Mouse (Mus musculus): ENCODE results near the gene Chsy1. TPM values are rescaled to one million over a fixed set of nuclear protein-coding genes. Genes with fewer than 3 reads are reported as not detected.

Gene Chsy1
- polyA plus RNA-seq, 1 experiment from 2014 or later = 34.4 TPM

GRCm38 (mm10) chr7:66164427-66165031, 55.2 kb downstream of the Chsy1 start:
- no peak overlapping the region for H3K4me3 ChIP-seq (ENCODE audit: low read depth, low read length)
- ATAC-seq (ENCODE audit: low read depth) = no peak
- peak overlapping the region; percentile 44 for H3K27ac ChIP-seq (replicated peaks; ENCODE audit: low read depth, low read length)
- WGBS = 67% methylated on average over 9 of the region's 9 CpGs
- H3K4me2 ChIP-seq (ENCODE audit: low read depth, low read length) = no peak overlapping the region
- peaks cover 8% of the 10 kb centered on the region; the same call in 1 of the 2 replicates for H3K4me1 ChIP-seq (ENCODE audit: control insufficient read depth, insufficient read depth, low read length)
- DNase-seq (ENCODE audit: low spot score) = no peak
- H3K27me3 ChIP-seq (replicated peaks; ENCODE audit: control insufficient read depth, insufficient read depth, low read length) = no peaks in the 10 kb centered on the region
- H3K36me3 ChIP-seq (ENCODE audit: control insufficient read depth, insufficient read depth, low read length) = no peaks in the 10 kb centered on the region
- no peak overlapping the region for H3K9ac ChIP-seq (ENCODE audit: low read depth, low read length)
- H3K9me3 ChIP-seq (ENCODE audit: control insufficient read depth, low read length) = no peaks in the 10 kb centered on the region

GRCm38 (mm10) chr7:66165036-66165798, 55.9 kb downstream of the Chsy1 start:
- Histone ChIP-seq H3K4me3 (ENCODE audit: low read depth, low read length) (no peak overlapping the region), H3K4me1 (ENCODE audit: control insufficient read depth, insufficient read depth, low read length) (peaks cover 8% of the 10 kb centered on the region; the same call in 1 of the 2 replicates), H3K27ac (replicated peaks; ENCODE audit: low read depth, low read length) (peak overlapping the region; percentile 44), H3K36me3 (ENCODE audit: control insufficient read depth, insufficient read depth, low read length) (no peaks in the 10 kb centered on the region), H3K4me2 (ENCODE audit: low read depth, low read length) (no peak overlapping the region), H3K27me3 (replicated peaks; ENCODE audit: control insufficient read depth, insufficient read depth, low read length) (no peaks in the 10 kb centered on the region), H3K9ac (ENCODE audit: low read depth, low read length) (no peak overlapping the region), H3K9me3 (ENCODE audit: control insufficient read depth, low read length) (no peaks in the 10 kb centered on the region)
- 59% methylated on average over 5 of the region's 5 CpGs for WGBS
- DNase-seq (ENCODE audit: low spot score) (peak; percentile 77), ATAC-seq (ENCODE audit: low read depth) (peak; percentile 88)

DNA sequence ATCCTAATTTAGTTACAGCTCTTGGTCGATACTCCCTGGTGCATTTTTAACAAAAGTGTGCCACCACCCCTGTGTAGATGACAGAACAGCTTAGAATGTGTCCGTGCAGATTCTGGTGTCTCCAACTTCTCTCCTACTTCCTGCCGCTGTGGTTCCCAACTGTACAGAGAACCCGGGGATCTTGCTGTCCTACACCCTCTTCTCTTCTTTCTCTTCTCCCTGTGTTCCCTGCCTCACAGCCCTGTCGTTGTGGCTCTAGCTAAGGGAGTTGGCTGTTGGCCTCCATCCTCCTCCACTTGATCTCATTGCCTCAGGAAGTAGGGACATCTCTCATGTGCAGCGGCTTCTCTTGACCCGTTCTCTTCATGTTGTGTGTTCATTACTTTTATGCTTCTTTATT, 59.6 kb downstream of the Chsy1 start:
- DNase-seq (ENCODE audit: low spot score) (no peak), ATAC-seq (ENCODE audit: low read depth) (no peak)
- Histone ChIP-seq H3K4me3 (ENCODE audit: low read depth, low read length) (no peak overlapping the region), H3K4me1 (ENCODE audit: control insufficient read depth, insufficient read depth, low read length) (peaks cover 8% of the 10 kb centered on the region; the same call in 1 of the 2 replicates), H3K9me3 (ENCODE audit: control insufficient read depth, low read length) (no peaks in the 10 kb centered on the region), H3K4me2 (ENCODE audit: low read depth, low read length) (no peak overlapping the region), H3K27me3 (replicated peaks; ENCODE audit: control insufficient read depth, insufficient read depth, low read length) (no peaks in the 10 kb centered on the region), H3K9ac (ENCODE audit: low read depth, low read length) (no peak overlapping the region), H3K27ac (replicated peaks; ENCODE audit: low read depth, low read length) (no peak overlapping the region), H3K36me3 (ENCODE audit: control insufficient read depth, insufficient read depth, low read length) (peaks cover 34% of the 10 kb centered on the region)
- WGBS = 86% methylated on average over 7 of the region's 7 CpGs

- WGBS = 76% methylated on average over 6 of the region's 6 CpGs
- Histone ChIP-seq H3K4me1 (ENCODE audit: control insufficient read depth, insufficient read depth, low read length) (peaks cover 4% of the 10 kb centered on the region; the same call in 1 of the 2 replicates), H3K9me3 (ENCODE audit: control insufficient read depth, low read length) (no peaks in the 10 kb centered on the region), H3K27me3 (replicated peaks; ENCODE audit: control insufficient read depth, insufficient read depth, low read length) (no peaks in the 10 kb centered on the region), H3K9ac (ENCODE audit: low read depth, low read length) (no peak overlapping the region), H3K27ac (replicated peaks; ENCODE audit: low read depth, low read length) (no peak overlapping the region), H3K4me3 (ENCODE audit: low read depth, low read length) (no peak overlapping the region), H3K36me3 (ENCODE audit: control insufficient read depth, insufficient read depth, low read length) (peaks cover 40% of the 10 kb centered on the region), H3K4me2 (ENCODE audit: low read depth, low read length) (no peak overlapping the region)
- DNase-seq (ENCODE audit: low spot score) = no peak
- no peak for ATAC-seq (ENCODE audit: low read depth)
Observed at GRCm38 (mm10) chr7:66169476-66169875, 60.2 kb downstream of the Chsy1 start.

- Histone ChIP-seq H3K27ac (replicated peaks; ENCODE audit: low read depth, low read length) (no peak overlapping the region), H3K9ac (ENCODE audit: low read depth, low read length) (no peak overlapping the region), H3K4me1 (ENCODE audit: control insufficient read depth, insufficient read depth, low read length) (no peaks in the 10 kb centered on the region), H3K9me3 (ENCODE audit: control insufficient read depth, low read length) (no peaks in the 10 kb centered on the region), H3K27me3 (replicated peaks; ENCODE audit: control insufficient read depth, insufficient read depth, low read length) (no peaks in the 10 kb centered on the region), H3K4me3 (ENCODE audit: low read depth, low read length) (no peak overlapping the region), H3K36me3 (ENCODE audit: control insufficient read depth, insufficient read depth, low read length) (peaks cover 54% of the 10 kb centered on the region), H3K4me2 (ENCODE audit: low read depth, low read length) (no peak overlapping the region)
- ATAC-seq (ENCODE audit: low read depth) = no peak
- WGBS = 96% methylated on average over 27 of the region's 27 CpGs
- DNase-seq (ENCODE audit: low spot score) = no peak
Observed at GRCm38 (mm10) chr7:66170802-66171505, 61.6 kb downstream of the Chsy1 start.

GRCm38 (mm10) chr7:66175738-66176137, 66.4 kb downstream of the Chsy1 start:
- DNase-seq (ENCODE audit: low spot score) = no peak
- no peaks in the 10 kb centered on the region for H3K27me3 ChIP-seq (replicated peaks; ENCODE audit: control insufficient read depth, insufficient read depth, low read length)
- no peak overlapping the region for H3K27ac ChIP-seq (replicated peaks; ENCODE audit: low read depth, low read length)
- ATAC-seq (ENCODE audit: low read depth) = no peak
- peaks cover 5% of the 10 kb centered on the region; the same call in 1 of the 2 replicates for H3K4me1 ChIP-seq (ENCODE audit: control insufficient read depth, insufficient read depth, low read length)
- no peak overlapping the region for H3K4me2 ChIP-seq (ENCODE audit: low read depth, low read length)
- no peak overlapping the region for H3K4me3 ChIP-seq (ENCODE audit: low read depth, low read length)
- no peak overlapping the region for H3K9ac ChIP-seq (ENCODE audit: low read depth, low read length)
- WGBS = 90% methylated on average over 6 of the region's 6 CpGs
- H3K9me3 ChIP-seq (ENCODE audit: control insufficient read depth, low read length) = no peaks in the 10 kb centered on the region
- peaks cover 52% of the 10 kb centered on the region for H3K36me3 ChIP-seq (ENCODE audit: control insufficient read depth, insufficient read depth, low read length)

DNA sequence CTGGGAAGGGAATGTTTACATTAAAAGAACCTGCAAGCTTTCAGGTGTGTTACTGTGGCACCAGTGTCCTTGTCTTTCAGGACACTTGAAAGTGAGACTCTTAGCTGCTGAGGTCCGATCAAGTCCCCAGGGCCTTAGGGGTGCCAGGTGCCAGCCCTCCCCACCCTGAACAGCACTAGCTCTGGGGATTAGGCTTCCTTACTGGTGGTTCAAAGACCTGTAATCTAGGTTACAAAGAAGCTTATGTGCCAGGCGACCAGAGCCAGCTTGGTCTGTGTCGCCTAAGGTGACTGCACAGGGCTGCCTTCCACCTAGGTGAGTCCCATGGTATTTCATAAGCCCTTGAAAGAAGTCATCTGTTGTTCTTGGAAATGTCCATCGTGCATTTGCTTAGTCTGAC, 66.9 kb downstream of the Chsy1 start:
- Histone ChIP-seq H3K36me3 (ENCODE audit: control insufficient read depth, insufficient read depth, low read length) (peaks cover 47% of the 10 kb centered on the region), H3K4me2 (ENCODE audit: low read depth, low read length) (no peak overlapping the region), H3K4me1 (ENCODE audit: control insufficient read depth, insufficient read depth, low read length) (peaks cover 5% of the 10 kb centered on the region; the same call in 1 of the 2 replicates), H3K9ac (ENCODE audit: low read depth, low read length) (no peak overlapping the region), H3K27ac (replicated peaks; ENCODE audit: low read depth, low read length) (no peak overlapping the region), H3K9me3 (ENCODE audit: control insufficient read depth, low read length) (no peaks in the 10 kb centered on the region), H3K4me3 (ENCODE audit: low read depth, low read length) (no peak overlapping the region), H3K27me3 (replicated peaks; ENCODE audit: control insufficient read depth, insufficient read depth, low read length) (no peaks in the 10 kb centered on the region)
- no peak for DNase-seq (ENCODE audit: low spot score)
- 85% methylated on average over 4 of the region's 4 CpGs for WGBS
- no peak for ATAC-seq (ENCODE audit: low read depth)

DNA sequence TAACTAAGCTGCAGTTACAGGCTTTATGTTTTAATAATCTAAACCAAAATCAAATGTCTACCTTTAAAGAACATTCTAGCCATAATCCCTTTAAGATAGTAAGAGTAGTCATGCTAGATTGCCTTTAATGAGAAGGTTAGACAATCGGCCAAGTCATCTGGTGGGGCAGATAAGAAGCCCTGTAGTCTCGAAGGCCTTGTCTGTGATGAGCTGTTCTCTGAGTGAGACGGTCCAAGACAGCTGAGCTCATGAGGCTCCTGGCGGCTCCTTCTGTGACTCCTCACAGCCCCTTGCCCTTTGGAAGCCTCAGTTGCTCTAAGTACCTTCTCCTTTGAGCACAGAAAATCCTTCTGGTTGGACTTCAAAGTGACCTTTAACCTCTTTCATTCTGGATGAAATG, 67.6 kb downstream of the Chsy1 start:
- H3K27ac ChIP-seq (replicated peaks; ENCODE audit: low read depth, low read length) = no peak overlapping the region
- peaks cover 5% of the 10 kb centered on the region; the same call in 1 of the 2 replicates for H3K4me1 ChIP-seq (ENCODE audit: control insufficient read depth, insufficient read depth, low read length)
- H3K9ac ChIP-seq (ENCODE audit: low read depth, low read length) = no peak overlapping the region
- DNase-seq (ENCODE audit: low spot score) (no peak), ATAC-seq (ENCODE audit: low read depth) (no peak)
- WGBS = 84% methylated on average over 4 of the region's 4 CpGs
- no peaks in the 10 kb centered on the region for H3K27me3 ChIP-seq (replicated peaks; ENCODE audit: control insufficient read depth, insufficient read depth, low read length)
- H3K4me2 ChIP-seq (ENCODE audit: low read depth, low read length) = no peak overlapping the region
- no peaks in the 10 kb centered on the region for H3K9me3 ChIP-seq (ENCODE audit: control insufficient read depth, low read length)
- peaks cover 40% of the 10 kb centered on the region for H3K36me3 ChIP-seq (ENCODE audit: control insufficient read depth, insufficient read depth, low read length)
- no peak overlapping the region for H3K4me3 ChIP-seq (ENCODE audit: low read depth, low read length)
